Mouse (Mus musculus) urinary bladder, postnatal 14 days (tissue): ENCODE data around the gene P2ry14.
"Not testable (repeated sequence)": the region's sequence is repeated elsewhere in the genome, so short reads cannot be mapped to it uniquely, and the experiment has no call there.

ENCODE experiments used
- DNase-seq: peaks from one replicate; pipeline ENCODE4 v3.0.0; 2021; ENCODE audit warnings: low spot score

Gene P2ry14

DNA sequence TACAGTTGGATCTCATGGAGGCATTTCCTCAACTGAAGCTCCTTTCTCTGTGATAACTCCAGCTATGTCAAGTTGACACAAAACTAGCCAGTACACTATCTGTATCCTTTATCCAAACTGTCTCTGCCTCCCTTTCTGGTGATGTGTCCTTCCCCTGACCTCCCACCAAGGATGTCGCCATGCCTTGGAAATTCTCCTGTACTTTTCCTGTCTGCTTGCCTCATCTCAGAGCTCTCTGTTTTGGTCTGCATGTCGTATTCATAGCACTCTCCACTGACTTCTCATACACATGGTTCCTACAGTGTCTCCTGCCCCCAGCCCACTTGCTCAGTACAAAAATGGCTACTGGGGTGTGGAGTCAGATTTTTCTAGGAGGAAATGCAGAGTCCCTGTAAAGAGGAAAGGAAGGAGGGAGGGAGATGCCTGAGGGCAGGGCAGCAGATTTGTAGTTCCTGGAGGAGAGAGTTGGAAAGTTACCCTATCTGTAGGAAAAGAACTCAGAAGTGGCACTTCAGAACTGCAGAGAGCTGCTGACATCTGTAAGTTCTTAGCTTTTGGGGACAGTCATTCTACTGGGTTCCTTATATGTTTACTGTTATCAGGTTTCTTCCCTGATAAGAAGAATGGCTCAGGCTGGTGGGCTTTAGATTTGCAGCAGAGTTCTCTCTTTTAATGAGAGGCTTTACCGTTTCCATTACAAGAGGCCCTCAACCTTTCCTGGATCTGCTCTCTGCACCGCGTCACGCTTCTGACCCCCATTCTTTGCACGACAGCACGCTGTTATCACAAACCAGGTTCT is 11.7 kb downstream of the P2ry14 start:
- DNase-seq = no peak

DNA sequence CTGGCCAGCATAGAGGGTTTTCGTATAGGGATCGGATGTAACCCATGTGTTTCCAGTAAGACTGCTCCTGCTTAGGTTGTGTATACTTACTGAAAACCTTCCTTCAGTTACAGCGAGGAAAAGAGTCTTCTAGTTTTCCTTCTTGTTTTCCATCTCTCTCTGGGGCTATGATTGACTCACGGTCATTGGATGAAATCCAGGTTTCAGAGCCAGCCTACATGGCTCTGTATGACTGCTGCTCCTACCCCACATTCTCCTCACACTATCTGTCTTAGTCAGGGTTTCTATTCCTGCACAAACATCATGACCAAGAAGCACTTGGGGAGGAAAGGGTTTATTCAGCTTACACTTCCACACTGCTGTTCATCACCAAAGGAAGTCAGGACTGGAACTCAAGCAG is 12.5 kb downstream of the P2ry14 start:
- not testable (repeated sequence) for DNase-seq

DNA sequence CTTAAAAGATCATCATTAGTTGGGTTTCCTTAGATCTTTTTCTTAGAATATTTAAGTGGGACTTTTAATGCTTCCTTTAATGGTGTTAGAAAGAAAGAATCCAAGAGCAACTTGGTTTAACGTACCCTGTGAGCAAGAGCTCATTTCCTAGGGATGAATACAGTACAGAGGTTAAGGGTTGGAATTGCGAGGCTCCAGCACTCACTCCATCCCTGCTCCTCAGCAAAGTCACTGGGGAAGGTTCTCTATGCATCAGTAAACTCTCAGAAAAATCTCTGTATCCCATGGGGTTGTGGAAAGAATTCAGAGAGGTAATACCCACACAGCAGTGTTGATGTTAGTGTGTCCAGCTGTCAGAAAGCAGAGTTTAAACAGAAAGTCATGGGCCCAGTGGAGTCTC is 13.3 kb downstream of the P2ry14 start:
- DNase-seq = no peak

DNA sequence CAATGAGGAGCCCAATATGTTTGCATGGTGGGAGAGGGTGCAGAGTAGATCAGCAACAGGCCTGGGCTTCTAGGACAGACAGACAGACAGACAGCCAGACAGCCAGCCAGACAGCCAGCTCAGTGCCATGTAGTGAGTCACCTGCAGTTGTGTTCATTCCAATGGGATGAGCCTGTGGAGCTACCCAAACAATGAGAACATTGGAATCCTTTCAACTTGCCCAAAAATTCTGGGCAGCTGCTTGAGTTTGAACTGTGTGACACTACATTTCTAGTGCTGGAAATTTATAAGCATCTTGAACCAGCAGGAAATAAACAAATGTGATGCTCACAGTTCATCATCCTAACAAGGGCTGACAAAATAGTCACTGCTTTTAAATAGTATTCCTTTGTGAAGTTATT is 13.8 kb downstream of the P2ry14 start:
- DNase-seq = no peak

DNA sequence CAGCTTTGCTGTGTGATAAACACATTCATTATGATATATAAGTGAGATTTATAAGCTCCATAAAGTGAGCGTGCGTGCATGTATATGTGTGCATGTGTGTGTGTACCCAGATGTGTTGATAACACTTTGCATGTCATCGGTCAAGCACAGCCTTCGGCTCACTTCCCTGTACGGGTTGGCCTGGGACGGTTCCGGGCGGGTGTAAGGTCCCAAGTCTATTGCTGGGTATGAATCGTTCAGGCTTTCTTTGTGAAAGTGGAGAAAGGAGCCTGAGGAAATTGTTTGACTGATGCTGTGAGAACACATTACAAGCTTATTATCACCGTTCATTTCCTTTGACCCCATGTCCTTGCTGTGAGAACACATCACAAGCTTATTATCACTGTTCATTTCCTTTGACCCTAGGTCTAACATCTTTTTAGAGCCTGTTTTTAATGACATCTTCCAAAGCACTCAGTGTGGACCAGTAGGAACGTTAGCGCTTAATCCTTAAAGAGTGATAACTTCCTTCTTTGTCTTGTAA is 14.4 kb downstream of the P2ry14 start:
- DNase-seq = no peak

DNA sequence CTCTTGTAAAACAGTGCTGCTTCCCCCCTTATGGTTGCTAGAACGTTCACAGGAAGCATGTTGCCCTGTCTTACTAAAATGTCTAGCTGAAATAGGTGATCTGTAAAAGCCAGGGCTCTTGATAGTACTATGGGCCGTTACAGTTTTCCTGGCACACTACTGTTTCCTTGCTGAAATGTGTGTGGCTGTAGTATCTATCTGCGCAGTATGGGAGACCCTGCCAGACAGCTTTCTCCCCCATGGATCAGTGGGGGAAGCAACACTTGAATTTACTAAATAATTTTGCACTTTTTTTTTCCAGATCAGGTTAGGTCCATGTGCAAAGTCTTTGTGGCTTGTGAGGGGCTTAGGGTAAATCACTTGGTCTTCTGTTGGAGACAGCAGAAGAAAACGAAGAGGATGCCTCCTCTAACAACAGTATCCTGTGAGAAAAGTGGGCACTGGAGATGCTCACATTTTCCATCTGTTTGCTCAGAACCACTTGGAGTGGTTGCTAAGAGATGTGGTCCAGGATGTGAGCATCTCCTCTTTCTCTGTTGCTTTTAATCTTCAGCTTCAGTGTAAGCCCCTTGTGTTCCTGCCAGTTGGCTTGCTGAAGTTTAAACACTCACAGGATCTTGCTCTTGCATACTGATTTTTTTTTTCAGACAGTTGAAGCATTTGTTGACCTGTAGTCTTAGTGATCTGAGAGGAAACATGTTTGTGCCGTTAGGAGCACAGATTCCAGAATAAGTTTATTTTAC is 17.3 kb downstream of the P2ry14 start:
- DNase-seq = no peak

DNA sequence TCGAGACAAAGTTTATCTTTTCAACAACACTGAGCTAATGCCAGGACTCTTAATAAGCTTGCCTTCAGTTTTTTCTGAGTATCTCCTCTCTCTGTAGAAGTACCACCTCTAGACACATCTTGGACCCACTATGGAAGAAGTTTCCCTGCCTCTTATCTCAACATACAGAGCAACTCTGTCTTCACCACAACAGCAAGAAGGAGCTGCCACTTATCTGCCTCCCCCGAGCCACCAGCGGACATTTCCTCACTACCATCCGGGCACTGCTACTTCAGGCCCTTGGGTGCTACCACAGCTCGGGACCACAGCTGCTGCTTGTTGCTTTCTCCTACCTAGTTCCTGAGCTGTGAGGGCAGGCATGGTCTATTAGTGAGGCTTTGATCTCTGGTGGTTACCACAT is 20.2 kb downstream of the P2ry14 start:
- DNase-seq = no peak

DNA sequence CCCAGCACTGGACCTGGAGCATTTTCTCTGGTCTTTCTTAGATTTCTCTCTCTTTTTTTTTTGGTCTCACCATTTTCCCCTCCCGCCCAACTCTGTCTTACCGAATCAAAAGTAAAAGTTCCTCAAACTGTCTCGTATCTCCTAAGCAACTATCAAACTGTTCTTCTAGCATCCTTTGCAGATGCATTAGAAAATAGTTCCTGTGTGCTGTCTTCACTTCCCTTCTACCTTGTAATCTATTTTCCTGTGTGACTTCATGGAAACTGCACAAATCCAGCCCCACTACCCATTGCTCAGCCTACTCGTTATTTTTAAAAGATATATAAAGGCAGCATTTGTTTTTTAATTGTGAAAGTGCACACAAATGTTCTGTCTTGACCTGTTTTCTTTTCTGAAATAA is 21.5 kb downstream of the P2ry14 start:
- DNase-seq = no peak

DNA sequence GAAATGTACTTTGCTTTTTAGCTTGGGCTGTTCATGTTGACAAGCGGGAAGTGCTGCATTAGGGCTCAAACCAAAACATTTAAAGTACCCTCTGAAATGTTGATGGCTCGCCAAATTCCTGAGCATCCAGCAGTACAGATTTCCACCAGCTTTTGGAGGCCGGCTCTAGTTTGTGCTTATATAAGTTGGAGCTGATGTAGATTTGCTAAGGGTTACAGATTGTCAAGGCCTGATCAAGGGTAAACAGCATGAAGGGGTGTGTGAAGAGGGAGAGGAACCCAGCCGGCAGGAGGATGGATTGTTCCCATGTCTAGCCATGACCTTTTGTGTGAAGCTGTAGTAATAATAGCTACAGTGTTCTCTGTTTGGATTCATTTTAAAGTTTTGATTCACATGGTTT is 22.3 kb downstream of the P2ry14 start:
- DNase-seq = no peak

DNA sequence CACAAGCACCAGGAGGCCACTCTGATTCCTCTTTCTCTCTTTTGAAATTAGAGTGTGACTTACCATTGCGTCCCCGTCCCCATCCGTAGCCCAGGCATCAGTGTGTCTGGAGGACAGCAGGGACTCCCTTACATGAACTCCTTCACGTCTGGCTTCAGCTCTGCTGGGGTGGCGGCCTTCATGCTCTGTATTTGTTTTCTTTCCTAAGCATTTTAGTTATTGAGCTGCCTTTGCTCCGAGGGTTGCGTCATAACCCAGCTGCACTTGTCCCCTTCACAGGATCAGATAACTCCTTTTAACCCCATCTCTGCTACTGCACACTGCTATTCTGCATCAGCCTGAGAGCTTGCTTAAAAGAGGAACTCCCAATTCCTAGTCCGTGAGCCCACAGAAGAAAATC is 23.0 kb downstream of the P2ry14 start:
- no peak for DNase-seq

DNA sequence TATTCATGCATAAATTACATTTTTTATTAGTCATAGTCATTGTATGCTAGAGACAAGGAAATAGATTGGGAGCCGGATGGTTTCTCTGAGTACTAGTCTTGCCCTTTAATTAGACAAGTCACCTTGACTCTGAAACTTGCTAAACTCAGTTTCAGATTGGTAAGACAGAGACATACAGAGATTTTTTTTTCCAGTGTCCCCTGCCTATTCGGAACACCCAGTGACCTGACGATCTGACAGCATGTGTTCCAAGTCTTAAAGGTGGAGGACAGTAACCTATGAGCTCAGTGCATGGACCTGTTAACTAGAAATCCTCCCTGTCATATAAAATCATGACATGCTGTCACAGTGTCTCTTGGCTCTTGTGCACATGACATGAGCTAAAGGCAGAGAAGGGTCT is 23.9 kb downstream of the P2ry14 start:
- no peak for DNase-seq

DNA sequence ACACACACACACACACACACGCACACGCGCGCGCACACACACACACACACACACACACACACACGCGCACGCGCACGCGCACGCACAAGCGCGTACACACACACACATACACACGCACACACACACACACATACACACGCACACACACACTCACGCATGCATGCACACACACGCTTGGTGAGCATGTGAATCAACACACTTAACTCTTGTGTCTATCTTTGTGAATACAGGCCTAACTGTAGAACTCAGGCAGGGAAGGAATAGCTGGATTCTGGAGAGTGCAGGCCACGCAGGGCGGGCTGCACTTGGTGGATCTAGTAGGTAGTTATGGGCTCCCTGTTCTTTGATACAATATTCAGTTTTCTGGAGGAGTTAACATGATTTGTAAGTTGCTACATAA is 24.7 kb downstream of the P2ry14 start:
- no peak for DNase-seq

DNA sequence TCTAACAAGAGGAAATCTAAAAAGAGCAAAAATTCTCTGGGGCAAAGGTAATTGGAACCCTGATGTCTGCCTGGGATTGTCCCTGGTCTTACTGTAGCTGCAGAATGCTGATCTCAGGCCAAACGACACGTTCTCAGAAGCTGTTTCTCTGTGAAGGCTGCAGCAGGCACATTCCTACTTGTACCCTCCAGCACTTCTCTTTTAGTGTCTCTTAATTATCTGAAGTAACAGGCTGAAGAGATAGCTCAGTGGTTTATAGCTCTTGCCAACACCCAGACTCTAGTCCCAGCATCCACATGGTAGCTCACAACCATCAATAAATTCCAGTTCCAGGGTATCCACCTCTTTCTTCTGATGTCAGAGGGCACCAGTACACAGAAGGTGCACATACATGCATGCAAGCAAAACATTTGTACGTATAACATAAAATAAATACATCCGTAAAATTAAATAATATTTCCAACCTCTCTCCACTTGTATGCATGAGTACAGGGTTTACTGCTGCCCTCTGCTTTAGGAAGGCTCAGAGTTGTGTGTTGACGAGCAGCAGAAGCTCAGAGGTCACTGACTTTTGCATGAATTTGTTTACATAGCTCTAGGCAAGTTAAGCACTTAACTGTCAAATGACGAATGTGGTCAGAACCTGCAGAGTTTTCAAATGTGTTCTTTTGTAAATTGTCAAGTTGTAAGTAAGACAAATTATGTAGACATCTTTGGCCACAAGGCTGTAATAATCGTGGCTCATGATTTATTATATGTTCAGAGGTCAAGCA is 27.4 kb downstream of the P2ry14 start:
- DNase-seq = no peak

DNA sequence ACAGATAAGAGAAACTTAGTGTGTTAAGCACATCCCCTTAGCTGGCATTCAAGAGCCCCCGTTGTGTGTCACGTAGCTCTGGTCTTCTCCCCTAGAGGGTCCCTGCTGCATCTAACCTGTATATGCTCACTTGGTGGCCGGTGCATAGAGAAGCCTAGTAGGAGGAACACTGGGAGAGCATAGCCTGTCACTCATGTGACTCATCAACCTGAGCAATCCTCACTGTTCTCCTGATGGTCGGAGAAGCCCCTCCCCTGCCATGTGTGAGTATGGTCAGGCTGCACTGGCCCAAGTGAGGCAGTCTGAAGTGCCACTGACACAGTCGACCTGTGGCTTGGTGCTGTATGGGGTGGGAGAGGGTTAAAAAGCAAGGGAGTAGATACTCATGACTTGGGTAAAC is 28.4 kb downstream of the P2ry14 start:
- DNase-seq = no peak

DNA sequence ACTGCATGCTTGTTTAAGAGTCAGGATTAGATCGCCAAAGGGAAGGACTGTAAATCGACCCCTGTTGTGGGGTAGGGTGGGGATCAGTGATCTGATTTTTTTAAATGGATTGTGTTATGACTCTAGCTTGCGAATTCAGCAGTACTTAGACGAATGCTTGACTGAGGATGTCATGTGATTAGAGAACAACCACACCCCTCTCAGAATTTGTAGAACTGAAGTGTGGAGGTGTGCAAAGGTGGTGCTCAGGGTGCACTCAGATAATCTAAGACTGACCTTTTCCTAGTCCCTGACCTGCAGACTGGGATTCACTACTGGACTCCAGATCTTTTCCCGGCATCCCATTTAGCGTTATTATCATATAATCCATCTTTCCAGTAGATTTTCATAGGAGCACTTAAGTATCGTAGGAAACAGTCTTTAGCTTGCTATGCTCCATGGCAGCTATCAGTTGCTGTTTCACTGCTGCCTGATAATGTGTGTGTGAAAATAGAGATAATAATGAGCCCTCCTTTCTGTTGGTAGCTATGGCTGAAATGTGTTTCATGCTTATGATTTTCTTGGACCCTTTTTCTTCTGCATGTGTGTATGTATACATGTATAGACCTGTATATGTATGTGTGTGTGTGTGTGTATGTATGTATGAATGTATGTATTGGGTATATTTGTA is 31.5 kb downstream of the P2ry14 start:
- no peak for DNase-seq

DNA sequence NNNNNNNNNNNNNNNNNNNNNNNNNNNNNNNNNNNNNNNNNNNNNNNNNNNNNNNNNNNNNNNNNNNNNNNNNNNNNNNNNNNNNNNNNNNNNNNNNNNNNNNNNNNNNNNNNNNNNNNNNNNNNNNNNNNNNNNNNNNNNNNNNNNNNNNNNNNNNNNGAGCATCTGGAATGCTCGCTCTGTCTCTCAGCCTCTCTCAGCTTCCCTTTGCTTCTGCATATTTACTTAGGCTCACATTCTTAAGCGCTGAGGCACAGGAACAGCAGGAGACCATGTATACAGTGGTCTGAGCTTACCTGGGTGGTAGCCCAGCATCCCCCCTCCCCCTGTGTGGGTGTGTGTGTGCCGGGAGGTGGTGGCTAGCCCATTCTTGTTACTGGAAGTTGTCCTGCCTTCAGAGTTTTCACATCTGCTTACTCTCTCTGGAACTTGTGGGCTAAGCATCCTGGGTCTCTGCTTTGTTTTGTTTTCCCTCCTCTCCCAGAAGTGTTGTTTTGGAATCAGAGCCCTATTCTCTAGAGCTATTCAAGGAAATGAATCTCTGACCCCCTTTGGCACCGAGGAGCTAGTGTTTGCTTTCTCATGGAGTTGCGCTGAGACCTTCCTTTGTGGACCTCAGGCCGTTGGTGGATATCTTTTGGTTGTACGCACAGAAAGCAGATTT is 32.2 kb downstream of the P2ry14 start:
- peak; percentile 31 for DNase-seq

DNA sequence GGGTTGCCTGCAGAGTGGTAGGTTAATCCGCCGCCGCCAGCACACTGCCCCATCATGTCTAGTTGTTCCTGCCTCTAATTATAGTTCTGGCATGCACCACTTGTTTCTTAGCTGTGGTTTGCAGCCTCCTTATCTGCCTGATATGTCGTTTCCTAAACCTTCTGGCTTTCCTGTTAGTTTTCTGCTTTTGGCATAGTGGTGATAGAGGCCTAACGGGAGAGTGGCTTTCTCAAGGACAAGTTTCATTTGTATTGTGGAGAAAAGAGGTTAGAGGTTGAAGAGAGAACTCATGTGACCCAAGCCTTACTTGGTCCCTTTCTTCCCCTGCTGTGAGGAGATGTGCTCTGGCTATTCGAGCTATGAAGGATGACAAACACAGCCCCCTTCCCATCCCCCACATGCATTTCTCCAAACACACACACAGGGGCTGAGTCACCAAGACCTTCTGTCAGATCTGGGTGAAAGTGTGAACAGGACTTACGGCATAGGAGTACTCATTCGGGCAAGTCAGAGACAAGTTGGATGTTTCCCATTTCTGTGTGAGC is 39.4 kb downstream of the P2ry14 start:
- peak; percentile 35 for DNase-seq

DNA sequence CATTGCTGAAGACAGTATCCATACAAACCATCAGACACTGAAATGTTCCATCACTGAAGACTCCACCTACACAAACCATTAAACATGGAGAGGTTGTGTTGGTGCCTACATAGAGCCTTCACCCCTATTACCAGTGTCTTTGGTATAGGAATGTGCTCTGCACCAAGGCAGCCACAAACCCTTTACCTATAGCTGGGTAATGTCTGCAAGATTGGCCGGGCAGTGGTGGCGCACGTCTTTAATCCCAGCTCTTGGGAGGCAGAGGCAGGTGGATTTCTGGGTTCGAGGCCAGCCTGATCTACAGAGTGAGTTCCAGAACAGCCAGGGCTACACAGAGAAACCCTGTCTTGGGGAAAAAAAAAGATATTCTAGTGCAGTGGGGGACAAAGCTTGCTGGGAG is 40.1 kb downstream of the P2ry14 start:
- not testable (repeated sequence) for DNase-seq

DNA sequence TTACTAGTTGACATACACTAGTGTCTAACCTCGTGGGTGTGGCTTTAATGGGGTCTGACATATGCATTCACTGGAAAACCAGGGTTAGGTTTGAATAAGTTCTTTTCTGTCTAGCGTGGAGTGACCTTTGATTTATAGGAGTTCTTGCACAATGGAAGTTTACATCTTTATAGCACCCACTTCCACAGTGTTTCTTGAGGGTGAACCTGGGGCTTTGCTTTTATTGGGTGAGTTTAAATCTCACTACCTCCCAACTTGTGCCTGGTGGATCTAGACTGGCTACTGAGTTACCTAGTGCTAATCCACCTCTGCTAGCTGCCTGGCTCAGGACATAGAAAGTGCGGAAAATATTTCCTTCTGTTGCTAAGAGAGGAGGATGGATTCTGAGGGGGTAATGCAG is 41.5 kb downstream of the P2ry14 start:
- DNase-seq = no peak

DNA sequence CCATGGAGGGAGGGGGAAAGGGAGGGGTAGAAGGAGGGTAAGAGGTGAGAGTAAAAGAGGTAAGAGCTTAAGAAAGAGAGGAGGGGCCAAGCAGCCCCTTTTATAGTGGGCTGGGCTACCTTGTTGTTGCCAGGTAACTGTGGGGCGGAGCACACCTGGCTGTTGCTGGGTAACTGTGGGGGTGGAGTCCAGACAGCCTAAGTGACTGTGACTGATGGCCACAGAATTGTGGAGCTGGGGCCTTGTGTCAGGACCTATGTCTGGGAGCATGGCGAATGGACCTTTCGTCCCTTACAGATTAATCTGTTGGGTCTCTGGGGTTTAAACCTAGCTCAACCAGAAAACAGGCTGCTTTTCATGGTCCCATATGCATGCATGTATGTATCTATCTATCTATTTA is 43.6 kb downstream of the P2ry14 start:
- DNase-seq = not testable (repeated sequence)

DNA sequence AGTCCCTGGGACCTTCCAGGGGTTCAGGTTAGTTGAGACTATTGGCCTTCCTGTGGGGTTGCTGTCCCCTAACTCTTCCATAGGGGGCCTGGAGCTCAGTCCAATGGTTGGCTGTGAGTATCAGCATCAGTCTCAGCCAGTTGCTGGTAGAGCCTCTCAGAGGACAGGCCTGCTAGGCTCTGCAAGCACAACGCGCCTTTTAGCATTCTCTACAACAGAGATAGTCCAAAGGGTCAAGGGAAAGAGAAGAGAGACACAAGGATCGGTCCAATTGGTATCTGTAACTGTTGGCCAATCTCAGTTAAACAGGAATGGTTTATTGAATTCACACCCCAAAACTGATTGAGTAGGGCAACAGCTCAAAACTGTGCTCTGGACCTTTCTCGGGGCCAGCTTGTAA is 46.0 kb downstream of the P2ry14 start:
- DNase-seq = no peak
